Mouse (Mus musculus) kidney, adult 8-10 months (tissue): ENCODE measurements at regions not wholly inside any gene's neighbourhood (a gene's known extent, or its start where the extent isn't known, plus 50 kb on each side); places are given as distances from the start of the nearest gene placed in this dataset.
"Not testable (repeated sequence)": the region's sequence is repeated elsewhere in the genome, so short reads cannot be mapped to it uniquely, and the experiment has no call there.

Experiments used
- DNase-seq, 2 experiments: peaks; one replicate each; pipeline ENCODE4 v3.0.0; 2022

DNA sequence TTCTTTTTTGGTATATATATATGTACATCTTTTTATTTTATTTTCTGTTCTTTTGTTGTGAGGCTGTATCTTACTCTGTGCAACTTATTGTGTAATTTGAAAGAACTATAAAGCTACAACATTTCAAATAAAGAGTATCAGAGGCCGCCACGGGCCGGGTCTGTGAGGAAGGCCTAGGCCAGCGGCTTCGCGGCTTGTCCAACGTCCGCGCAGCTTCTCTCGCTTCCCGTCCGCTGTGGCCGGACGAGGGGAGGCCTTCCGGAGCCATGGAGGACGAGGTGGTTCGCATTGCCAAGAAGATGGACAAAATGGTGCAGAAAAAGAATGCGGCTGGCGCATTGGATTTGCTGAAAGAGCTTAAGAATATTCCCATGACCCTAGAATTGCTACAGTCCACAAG, 167.4 kb downstream of the Kif21a start:
- DNase-seq: not testable (repeated sequence)

GRCm38 (mm10) chr15:90869452-90869851, 180.3 kb downstream of the Kif21a start:
- DNase-seq: no peak

- not testable (repeated sequence) for DNase-seq
Observed at GRCm38 (mm10) chr15:90853763-90854162, 174.5 kb upstream of the Cpne8 start.

GRCm38 (mm10) chr15:90851991-90852390, 172.8 kb upstream of the Cpne8 start:
- no peak for DNase-seq

DNA sequence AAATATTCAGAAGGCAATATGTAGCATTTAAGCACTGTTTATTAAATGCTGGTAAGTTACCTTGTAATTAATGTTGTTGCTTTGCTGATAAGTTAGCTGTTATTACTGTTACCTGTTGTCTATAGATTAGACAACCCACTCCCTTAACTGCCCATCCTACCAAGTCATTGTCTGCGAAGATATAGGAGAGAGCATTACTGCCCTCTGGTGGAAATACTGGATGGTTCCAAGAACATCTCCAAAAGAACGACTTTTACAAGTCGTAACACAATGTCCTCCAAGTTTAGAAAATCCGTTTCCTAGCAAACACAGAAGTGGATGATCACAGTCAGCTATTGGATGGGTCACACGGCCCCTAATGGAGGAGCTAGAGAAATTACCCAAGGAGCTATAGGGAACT, 162.2 kb upstream of the Cpne8 start:
- peak in 1 of 2 experiments; percentile 4 for DNase-seq

GRCm38 (mm10) chr15:90835586-90835985, 156.4 kb upstream of the Cpne8 start:
- no peak for DNase-seq

DNA sequence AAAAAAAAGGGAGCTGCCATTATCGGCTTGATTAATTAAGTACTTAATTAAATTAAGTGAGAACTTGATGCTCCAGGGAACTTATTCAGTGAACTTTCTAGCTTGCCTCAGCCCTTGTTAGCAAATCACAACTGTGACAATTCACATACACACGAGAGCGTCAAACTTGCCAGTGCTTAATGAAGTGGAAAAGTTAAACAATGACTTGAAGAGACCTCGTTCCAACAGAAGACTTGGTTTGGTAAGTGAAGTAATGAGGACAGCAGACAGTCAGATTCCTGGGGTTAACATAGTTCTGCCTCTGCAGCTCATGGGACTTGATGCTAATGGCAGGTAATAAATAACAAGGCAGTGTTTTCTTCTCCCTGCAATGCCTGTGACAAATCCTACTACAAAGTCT, 148.6 kb upstream of the Cpne8 start:
- DNase-seq: peak; percentile 18 to 37

DNA sequence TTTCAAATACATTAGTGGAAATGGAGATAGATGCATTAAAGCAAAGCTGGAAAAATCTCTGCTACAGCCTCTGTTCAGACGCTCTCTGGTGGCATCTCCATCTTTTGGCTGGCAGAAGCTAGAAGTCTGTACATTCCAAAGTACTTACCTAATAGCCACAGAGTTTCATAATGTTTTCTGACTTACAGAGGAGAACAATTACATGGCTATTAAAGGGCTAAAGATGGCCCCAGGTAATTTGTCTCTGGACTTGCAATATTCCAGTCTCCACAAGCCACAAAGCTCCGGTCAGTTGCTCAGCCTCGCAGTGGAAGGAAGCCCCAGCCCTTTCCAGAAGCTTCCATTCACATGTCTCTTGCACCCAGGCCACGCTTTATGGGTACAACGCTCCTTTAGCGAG, 143.1 kb upstream of the Cpne8 start:
- no peak for DNase-seq

DNA sequence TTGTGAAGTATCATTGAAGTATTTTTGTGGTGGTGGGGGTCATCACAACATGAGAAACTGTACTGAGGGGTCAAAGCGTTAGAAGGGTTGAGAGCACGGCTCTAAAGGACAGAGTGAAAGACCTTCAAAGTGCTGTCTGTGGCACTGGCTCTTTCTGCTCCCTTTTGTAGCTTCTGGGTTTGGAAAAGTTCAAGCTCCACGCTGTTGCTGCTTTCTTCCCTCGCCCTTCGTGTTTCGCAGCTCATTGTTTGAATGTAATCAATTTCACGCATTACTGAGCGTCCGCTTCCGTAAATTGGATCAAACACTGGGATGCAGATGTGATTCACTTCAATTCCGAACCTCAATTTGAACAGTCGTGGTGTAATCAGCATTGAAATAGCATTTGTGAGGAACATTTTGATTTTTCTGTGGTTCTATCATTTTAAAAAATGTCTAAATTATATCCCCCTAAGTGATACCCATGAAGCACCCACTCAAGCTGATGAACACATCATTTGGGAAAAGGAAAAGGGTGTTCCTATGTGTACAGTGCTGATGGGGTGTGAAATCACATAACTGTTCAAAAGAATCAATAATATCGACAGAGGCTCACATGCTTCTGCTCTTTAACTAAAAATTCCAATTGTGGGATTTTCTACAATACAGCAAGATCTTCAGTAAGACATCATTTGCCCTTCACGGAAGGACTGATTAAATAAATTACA, 140.9 kb upstream of the Cpne8 start:
- DNase-seq: no peak

- DNase-seq: no peak
Observed at GRCm38 (mm10) chr15:90818161-90818560, 138.9 kb upstream of the Cpne8 start.

DNA sequence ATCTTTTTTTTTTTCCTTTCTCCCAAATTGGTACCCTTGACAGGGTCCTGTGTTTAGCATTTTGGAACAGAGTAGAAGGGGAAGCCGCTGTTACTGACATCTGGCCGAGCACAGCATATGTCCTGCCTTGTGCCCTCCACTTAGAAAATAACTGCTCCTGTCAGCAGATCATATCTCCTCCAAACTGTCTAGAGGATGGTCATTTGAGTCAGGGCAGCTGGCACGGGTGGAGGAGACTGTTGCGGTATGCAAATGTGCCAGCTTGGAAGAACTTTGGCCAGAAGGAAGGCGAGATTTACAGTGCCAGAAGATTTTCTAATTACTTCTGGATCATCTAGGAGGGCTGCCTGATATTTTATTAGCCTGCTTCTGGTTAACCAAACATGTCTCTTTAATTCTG, 134.7 kb upstream of the Cpne8 start:
- DNase-seq: no peak

- no peak for DNase-seq
Observed at GRCm38 (mm10) chr15:90810341-90810740, 131.1 kb upstream of the Cpne8 start.

DNA sequence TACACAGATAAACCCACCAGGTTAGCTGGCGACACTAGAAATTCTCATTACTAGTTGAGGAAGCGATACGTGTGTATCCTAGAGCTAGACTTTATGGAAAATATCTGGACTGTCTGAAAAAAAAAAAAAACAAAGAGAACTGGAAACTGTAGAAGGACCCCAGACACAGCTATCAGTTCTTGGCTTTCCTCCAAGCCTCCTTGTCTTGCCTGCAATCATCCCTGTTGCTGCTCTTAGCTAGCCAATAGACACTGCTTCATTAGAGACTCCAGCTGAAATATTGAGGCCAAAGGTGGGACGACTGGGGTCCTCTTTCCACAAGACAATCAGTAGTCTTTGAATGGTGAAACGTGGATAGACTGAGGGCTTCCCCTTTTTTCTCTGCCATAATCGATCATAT, 129.0 kb upstream of the Cpne8 start:
- DNase-seq: no peak

- no peak for DNase-seq
Observed at GRCm38 (mm10) chr15:90798056-90798455, 118.8 kb upstream of the Cpne8 start.

- DNase-seq: no peak
Observed at GRCm38 (mm10) chr15:90789941-90790340, 110.7 kb upstream of the Cpne8 start.

DNA sequence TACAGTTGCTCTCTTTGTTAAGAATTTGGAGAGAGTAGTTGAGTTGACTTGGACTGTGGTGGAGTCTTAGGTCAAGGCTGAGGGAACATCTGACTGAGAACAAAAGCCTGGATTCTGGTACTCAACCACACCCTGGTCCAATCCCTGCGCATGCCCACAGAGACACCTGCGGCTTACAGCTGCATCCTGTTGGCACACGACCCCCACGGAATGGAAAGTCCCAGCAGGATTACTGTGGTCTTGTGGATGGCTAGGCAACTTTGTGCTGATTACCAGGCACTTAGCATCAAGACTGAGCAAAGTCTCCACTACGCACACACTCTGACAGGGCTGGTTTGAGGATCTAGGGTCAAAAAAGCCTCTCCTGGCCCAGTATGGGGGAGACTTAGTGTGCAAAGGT, 105.5 kb upstream of the Cpne8 start:
- DNase-seq: no peak

DNA sequence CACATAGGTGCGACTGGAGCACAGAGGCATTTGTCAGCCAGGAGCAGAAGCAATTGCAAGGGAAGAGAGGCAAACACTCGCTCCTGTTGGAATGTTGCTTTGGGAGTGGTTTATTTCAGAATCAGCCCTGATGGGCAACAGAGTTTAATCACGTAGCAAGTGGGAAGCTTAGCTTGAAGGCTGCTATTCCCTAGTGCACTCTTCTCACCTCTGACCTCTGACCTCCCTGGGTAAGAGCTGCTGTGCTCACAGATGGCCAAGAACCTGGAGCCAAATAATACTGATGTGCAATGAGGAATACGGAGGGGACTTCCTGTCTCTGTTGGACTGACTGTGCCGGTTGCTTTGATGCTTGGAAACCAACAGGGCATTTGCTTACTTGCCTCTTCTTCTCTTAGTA, 88.3 kb upstream of the Cpne8 start:
- no peak for DNase-seq

DNA sequence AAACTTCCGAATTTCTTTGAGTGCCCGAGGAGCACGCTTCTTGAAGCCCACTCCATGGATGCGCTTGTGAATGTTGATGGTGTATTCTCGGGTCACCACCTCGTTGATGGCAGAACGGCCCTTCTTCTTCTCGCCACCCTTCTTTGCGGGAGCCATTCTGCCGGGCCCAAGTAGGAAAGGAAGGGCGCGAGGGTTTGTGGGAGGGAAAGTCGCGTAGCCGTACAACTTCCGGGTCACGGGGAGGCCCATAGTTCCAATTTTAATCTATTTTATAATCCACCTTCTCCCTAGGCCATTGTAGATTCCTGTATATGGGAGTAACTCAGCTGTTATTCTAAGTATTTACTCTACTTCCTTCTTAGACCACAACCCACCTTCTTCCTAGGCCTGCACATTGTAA, 85.3 kb upstream of the Cpne8 start:
- DNase-seq: not testable (repeated sequence)

- no peak for DNase-seq
Observed at GRCm38 (mm10) chr15:90733891-90734290, 54.7 kb upstream of the Cpne8 start.
